Mouse (Mus musculus): Measurements from ENCODE around the gene Parp12.

Parp12 gene

DNA sequence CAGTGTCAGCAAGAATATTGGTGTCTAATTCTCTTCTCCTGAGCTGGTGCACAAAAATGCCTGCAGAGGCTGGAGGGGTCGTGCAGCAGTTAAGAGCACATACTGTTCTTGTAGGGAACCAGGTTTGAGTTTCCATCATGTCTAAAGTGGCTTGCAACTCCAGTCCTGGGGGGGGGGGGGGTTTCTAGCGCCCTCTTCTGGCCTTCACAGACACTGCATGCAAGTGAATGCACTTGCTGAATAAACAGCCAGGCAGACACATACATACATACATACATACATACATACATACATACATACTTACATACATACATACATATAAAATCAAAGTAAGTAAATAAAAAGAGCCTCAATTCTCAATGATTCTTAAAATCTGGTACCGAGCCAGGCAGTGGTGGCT lies 59.8 kb downstream of the Parp12 start:
- CTCF ChIA-PET, result no interaction called here

DNA sequence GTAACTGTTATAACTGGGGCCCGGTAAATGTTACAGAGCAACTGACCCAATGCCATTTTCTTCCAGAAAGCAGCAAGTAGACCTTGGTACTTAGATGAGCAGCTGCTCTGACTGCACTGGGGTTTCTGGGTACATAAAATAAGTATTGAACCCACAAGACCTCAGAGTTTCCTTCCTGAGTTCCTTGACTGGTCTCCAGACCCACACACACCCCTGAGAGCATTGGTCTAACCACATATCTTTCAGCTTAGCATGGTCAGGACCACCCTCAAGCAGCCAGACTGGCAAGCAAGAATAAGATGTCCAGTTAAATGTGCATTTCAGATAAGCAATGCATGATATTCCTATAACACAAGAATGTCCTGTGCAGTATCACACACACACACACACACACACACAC lies 61.0 kb downstream of the Parp12 start:
- CTCF ChIA-PET, result no interaction called here

DNA sequence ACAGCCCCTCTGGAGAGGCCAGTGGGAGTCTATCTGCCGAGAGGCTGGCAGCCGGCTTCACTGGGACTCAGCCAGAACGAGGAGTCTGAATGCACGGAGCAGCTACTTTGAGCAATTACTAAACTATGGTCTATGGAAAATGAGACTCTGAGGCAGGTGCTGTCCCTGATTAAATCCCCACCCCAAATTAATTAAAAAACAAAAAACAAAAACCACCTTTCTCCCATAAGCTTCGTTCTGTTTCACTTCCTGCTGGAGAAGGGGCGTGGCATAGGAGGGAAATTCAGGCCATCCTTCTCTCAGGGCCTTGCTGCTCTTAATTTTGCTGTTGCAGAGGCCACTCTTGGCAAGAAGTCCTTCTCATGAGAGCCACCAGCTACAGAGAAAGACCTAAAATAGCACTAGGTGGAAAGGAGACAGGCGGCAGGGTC lies 62.3 kb downstream of the Parp12 start:
- CTCF ChIA-PET, result no interaction called here

DNA sequence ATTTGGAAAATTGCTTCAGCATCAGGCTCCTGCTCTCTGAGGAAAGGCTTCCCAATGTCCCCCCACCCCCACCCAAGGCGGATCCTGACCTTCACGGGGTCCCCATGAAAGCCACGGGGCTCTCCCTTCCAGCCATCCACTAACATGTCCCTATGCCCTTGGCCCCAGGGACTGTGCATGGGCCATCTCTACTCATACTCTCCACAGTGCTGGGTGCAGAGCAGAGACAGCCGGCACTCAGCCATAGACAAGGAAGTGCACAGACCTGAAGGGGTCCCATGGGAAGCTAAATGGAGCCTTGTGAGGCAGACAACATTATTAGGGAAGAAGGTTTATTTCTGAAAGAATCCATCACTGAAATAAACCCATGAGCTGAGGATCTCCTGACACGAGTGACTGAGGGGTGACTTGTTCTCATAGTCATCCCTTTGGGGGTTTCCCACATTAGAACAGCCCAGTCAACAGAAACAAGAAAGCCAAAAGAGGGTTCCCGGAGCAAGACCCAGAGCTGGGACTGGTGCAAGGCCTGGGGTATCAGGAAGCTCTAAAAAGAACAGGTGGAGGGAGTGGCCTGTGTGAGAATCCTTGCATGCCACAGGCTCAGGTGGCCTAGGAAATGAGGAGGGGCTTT lies 63.2 kb downstream of the Parp12 start:
- CTCF ChIA-PET, result no interaction called here

DNA sequence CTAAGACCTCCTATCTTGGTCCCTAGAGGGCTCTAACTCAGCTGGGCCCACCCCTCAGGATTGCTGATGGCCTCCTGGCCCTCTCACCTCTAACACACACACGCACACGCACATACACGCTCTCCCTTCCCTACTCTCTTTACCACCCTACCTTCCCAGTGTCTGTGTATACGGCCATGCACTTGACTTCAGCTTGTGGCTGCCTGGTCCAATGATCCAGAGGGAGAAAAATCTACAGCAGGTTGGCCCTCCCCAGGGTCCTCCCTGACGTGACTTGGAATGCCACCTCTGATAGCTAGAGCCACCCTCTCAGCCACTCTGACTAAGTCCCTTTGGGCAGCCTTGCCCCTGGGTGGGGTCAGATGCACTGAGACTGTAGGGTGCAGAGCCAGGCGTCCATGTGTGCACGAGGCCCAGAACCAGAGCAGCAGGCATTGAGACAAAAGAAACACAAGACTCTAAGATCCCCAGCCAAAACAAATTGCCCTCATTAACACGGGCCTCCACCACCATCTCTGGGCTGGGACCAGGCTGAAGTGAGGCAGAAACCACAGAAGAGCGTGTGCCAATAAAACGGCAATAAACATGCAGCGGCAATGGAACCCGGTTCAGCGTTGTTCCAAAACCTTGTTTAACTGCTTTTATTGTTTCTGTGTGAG lies 63.8 kb downstream of the Parp12 start:
- CTCF ChIA-PET, result no interaction called here

DNA sequence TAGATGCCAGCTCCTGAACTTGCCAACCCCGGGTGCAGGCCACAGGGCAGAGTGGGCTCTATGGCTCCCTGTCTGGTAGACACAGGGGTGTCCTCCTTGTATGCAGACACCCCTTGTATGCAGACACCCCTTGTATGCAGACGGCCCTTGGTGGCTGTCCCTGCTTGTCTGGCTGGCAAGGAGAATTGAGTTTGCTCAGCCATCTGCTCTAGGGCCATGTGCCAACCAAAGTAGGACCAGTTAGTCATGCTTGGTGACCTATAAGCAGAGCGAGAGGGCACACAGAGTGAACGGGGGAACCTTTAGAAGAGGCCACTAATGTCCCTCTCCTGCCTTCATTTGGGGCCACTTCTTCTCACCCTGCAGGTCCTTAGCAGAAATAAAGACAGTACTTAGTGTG lies 65.5 kb downstream of the Parp12 start:
- CTCF ChIA-PET, result interaction anchor here (0.5 to 0.6 kb wide), 2 partner anchors 47 to 225 kb away, joined by 3 to 5 read pairs; no protein-coding TSS in a partner anchor

DNA sequence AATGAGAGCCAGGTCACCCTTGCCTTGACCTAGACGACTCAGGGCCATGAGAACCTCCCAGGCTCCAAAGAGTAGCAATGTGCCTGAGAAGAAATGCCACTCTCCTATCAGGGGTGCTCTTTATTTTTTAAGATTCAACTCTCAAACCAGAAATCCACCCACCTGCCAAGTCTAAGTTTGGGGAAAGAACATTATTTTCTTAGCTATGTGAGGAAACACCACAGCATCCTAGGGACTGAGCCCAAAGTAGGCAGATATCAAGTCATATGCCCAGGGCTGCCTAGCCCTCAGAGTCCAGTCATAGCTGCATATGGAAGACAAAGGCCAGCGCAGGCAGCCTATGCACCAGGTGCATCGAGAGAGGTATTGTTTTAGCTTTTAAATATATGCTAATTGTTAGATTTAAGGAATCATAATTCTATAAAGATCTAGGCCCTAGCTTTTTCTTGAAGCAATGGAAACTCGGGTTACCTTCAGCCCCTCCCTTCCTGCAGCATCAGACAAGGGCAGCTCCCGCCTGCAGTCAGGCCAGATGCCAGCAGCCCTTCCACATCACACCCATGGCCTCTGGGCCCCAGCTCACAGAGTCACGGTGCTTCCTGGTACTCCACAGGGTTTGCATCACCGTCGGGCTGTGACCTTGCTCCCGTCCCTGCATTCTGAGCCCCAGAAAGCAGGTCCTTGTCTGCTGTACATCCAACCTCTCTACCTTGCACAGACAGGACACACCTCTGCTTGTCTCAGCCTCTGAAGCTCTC lies 66.2 kb downstream of the Parp12 start:
- CTCF ChIA-PET, result interaction anchor here (0.5 to 0.6 kb wide), 2 partner anchors 226 to 314 kb away, joined by 3 to 5 read pairs; no protein-coding TSS in a partner anchor

DNA sequence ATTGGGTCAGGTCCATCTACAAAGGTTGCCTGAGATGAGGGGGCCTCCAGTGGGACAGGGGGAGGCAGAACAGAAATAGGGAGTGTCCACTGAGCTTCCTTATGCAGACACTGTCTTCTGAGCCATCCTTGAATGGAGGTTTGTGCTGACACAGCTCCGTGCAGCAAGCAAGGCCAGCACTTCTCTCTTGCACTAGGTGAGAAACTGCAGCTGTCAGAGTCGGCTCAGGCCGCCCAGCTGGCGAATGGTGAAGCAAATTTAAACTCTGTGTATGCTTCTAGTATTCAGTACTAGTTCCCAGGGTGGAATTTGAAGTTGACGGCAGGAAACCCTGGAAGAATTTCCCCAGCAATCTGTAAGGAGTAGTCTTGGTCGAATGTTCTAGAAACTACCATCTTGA lies 67.3 kb downstream of the Parp12 start:
- CTCF ChIA-PET, result no interaction called here

DNA sequence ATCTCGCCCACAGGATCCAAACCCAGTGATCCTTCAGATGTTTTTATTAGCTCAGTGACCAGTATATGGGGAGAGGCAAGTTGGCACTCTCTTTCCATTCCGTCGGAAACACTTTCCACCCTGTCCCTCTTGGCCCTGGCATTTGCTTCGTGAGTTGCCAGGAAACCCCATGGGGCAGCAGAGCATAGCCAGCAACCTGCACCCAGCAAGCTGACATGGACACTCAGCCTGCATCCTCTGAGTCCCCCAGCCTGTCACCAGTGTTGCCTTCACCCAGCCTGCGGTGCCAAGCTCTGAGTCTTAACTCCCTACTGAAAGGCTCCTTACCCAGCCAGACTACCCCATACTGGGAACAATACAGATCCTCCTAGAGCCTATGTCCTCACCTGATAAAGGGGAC lies 69.0 kb downstream of the Parp12 start:
- CTCF ChIA-PET, result no interaction called here

DNA sequence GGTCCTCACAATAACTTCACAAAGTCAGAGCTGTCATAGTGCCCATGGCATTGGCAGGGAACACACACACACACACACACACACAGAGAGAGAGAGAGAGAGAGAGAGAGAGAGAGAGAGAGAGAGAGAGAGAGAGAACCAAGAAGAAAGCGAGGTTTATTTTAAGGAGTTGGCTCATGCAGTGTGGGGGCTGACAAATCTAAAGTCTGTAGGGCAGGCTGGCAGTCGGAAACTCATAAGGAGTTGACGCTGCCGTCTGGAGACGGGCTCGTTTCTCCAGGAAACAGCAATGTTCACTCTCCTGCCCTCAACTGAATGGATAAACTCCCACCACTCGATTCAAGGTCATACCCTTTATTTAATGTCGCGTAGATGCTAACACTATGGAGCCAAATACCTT lies 77.7 kb downstream of the Parp12 start:
- CTCF ChIA-PET, result no interaction called here
